Mouse (Mus musculus) liver, embryonic 14.5 days (tissue): ENCODE results near the gene Nt5c1a. TPM values are rescaled to one million over a fixed set of nuclear protein-coding genes. Genes with fewer than 3 reads are reported as not detected.

Experiments used
- ATAC-seq: fragments of 200-750 bp; cut with Nextera tagmentation; 2 replicates; pipeline ENCODE4 v1.8.0; 2017; ENCODE audit warnings: moderate number of reproducible peaks, mild to moderate bottlenecking, moderate library complexity; ENCODE audit not compliant: insufficient read depth
- DNase-seq, 3 experiments: peaks; one replicate each; pipeline ENCODE4 v3.0.0-alpha.2; 2012 to 2013; ENCODE audit warnings: low read depth in 3 of 3, low spot score in 3 of 3
- H3K27ac ChIP-seq: fragments of 300-500 bp; sonication (generic); 2 replicates; pipeline ENCODE4 v1.5.1; 2014; ENCODE audit warnings: moderate library complexity, mild to moderate bottlenecking, control low read depth, inconsistent platforms
- H3K27me3 ChIP-seq: fragments of 300-500 bp; sonication (generic); 2 replicates; pipeline ENCODE4 v1.6.1; 2014; ENCODE audit warnings: mild to moderate bottlenecking, low read length, moderate library complexity; ENCODE audit not compliant: control insufficient read depth, insufficient read depth
- H3K36me3 ChIP-seq: fragments of 300-500 bp; sonication (generic); replicated peaks from 2 replicates; pipeline ENCODE4 v1.6.1; 2014; ENCODE audit warnings: low read depth; ENCODE audit not compliant: control insufficient read depth, insufficient read depth
- H3K4me1 ChIP-seq, 2 experiments: fragments of 200-500 bp in 1 of 2; fragments of 300-500 bp in 1 of 2; sonication (generic) in 1 of 2; replicated peaks; 2 replicates each; pipeline ENCODE4 v1.6.1; 2012 to 2014; ENCODE audit warnings: antibody characterized with exemption in 1 of 2, inconsistent platforms in 1 of 2, low read length in 1 of 2; ENCODE audit not compliant: control insufficient read depth in 2 of 2, insufficient read depth in 2 of 2
- H3K4me2 ChIP-seq: fragments of 300-500 bp; sonication (generic); 2 replicates; pipeline ENCODE4 v1.6.1; 2014; ENCODE audit warnings: low read depth, mild to moderate bottlenecking, control low read depth, moderate library complexity
- H3K4me3 ChIP-seq, 2 experiments: fragments of 200-500 bp in 1 of 2; fragments of 300-500 bp in 1 of 2; sonication (generic) in 1 of 2; 2 replicates each; pipeline ENCODE4 v1.5.1; 2012 to 2014; ENCODE audit warnings: low read depth in 2 of 2, low read length in 2 of 2, mild to moderate bottlenecking in 2 of 2, control low read depth in 1 of 2, inconsistent platforms in 1 of 2, moderate library complexity in 1 of 2; ENCODE audit not compliant: insufficient read depth in 1 of 2
- H3K9ac ChIP-seq: fragments of 300-500 bp; sonication (generic); replicated peaks from 2 replicates; pipeline ENCODE4 v1.6.1; 2014; ENCODE audit warnings: mild to moderate bottlenecking, control low read depth, moderate library complexity
- H3K9me3 ChIP-seq: fragments of 300-500 bp; sonication (generic); 2 replicates; pipeline ENCODE4 v1.6.1; 2016; ENCODE audit warnings: low read length, mixed read lengths; ENCODE audit not compliant: control insufficient read depth
- CTCF ChIP-seq: IDR thresholded peaks from 2 replicates; pipeline ENCODE4 v1.5.1; 2016; ENCODE audit warnings: antibody characterized with exemption, low read depth, control low read depth
- EP300 ChIP-seq: IDR thresholded peaks from 2 replicates; pipeline ENCODE4 v1.6.1; 2016; ENCODE audit warnings: antibody characterized with exemption, low read depth
- WGBS: fragments of 180-500 bp; shearing (Covaris S2); extraction: QIAGEN DNeasy Blood & Tissue Kit; methylation state at CpG from one replicate; pipeline ENCODE4 v1.1.7; 2014; ENCODE audit not compliant: insufficient replicate concordance; 5-methylcytosine and 5-hydroxymethylcytosine counted together
- polyA plus RNA-seq, 2 experiments: library from polyadenylated mRNA; depleted of rRNA in 1 of 2; stranded (reverse) in 1 of 2; unstranded in 1 of 2; fragments of >200 nt; fragmentation: Nextera tagmentation in 1 of 2; extraction: Ambion mirVana in 1 of 2; gene quantifications; 2 replicates each; pipeline versions ENCODE4 v1.2.1 to v1.2.3; 2012 to 2014

Gene Nt5c1a
- polyA plus RNA-seq, 2 experiments: not detected

GRCm38 (mm10) chr4:123260071-123260746 is 58.9 kb downstream of the Nt5c1a start:
- Histone ChIP-seq H3K4me3 (no peak overlapping the region), H3K9me3 (no peaks in the 10 kb centered on the region), H3K9ac (no peak overlapping the region), H3K27me3 (no peaks in the 10 kb centered on the region), H3K36me3 (no peaks in the 10 kb centered on the region), H3K4me2 (no peak overlapping the region), H3K4me1 (no peaks in the 10 kb centered on the region), H3K27ac (no peak overlapping the region)
- no peak for TF ChIP-seq CTCF
- no peak for TF ChIP-seq EP300
- ATAC-seq: no peak
- no peak for DNase-seq
- 24% methylated on average over 8 of the region's 8 CpGs for WGBS

- no peak within 1 kb of the TSS for H3K9ac ChIP-seq
- TF ChIP-seq EP300 (no peak), CTCF (no peak)
- H3K4me2 ChIP-seq: no peak within 1 kb of the TSS
- H3K27me3 ChIP-seq: no peaks in the 10 kb centered on the region
- H3K27ac ChIP-seq: no peak within 1 kb of the TSS
- H3K9me3 ChIP-seq: no peaks in the 10 kb centered on the region
- H3K36me3 ChIP-seq: no peaks in the 10 kb centered on the region
- WGBS: 45% methylated on average over 5 of the region's 5 CpGs
- no peak for DNase-seq
- no peaks in the 10 kb centered on the region for H3K4me1 ChIP-seq
- ATAC-seq: no peak
- H3K4me3 ChIP-seq: no peak within 1 kb of the TSS
Observed at GRCm38 (mm10) chr4:123261721-123262401, 60.6 kb downstream of the Nt5c1a start, which contains the start of gene Pabpc4. Pabpc4 (plus strand) TSS chr4:123262351.

Other genes with a start within 250 kb of the Nt5c1a start
- gene Mfsd2a, start 240.3 kb upstream of the Nt5c1a start, polyA plus RNA-seq (2012; rRNA removed): 0.03 and 0.08 TPM in 2 replicates
- gene Mfsd2a, start 240.3 kb upstream of the Nt5c1a start, polyA plus RNA-seq (2014; fragmentation: Nextera tagmentation; extraction: Ambion mirVana): 0.22 TPM in 1 of 2 replicates, not detected in the other
- 0.37 and 0.53 TPM in 2 replicates for gene Mycl, start 205.9 kb upstream of the Nt5c1a start, polyA plus RNA-seq (2012; rRNA removed)
- 0.44 and 0.52 TPM in 2 replicates for gene Mycl, start 205.9 kb upstream of the Nt5c1a start, polyA plus RNA-seq (2014; fragmentation: Nextera tagmentation; extraction: Ambion mirVana)
- gene Trit1, start 184.9 kb upstream of the Nt5c1a start, polyA plus RNA-seq (2012; rRNA removed): 2.4 and 3.7 TPM in 2 replicates
- gene Trit1, start 184.9 kb upstream of the Nt5c1a start, polyA plus RNA-seq (2014; fragmentation: Nextera tagmentation; extraction: Ambion mirVana): 5.2 and 5.3 TPM in 2 replicates
- gene Bmp8b, start 96.3 kb upstream of the Nt5c1a start, polyA plus RNA-seq (2012; rRNA removed): 0.22 and 0.24 TPM in 2 replicates
- gene Bmp8b, start 96.3 kb upstream of the Nt5c1a start, polyA plus RNA-seq (2014; fragmentation: Nextera tagmentation; extraction: Ambion mirVana): 0.24 and 0.35 TPM in 2 replicates
- not detected in 2 replicates for gene Oxct2b, start 85.2 kb upstream of the Nt5c1a start, polyA plus RNA-seq (2012; rRNA removed)
- not detected in 2 replicates for gene Oxct2b, start 85.2 kb upstream of the Nt5c1a start, polyA plus RNA-seq (2014; fragmentation: Nextera tagmentation; extraction: Ambion mirVana)
- gene Ppie, start 61.6 kb upstream of the Nt5c1a start, polyA plus RNA-seq (2012; rRNA removed): 16.1 and 21.5 TPM in 2 replicates
- gene Ppie, start 61.6 kb upstream of the Nt5c1a start, polyA plus RNA-seq (2014; fragmentation: Nextera tagmentation; extraction: Ambion mirVana): 38.2 and 39.5 TPM in 2 replicates
- 0.03 TPM in 1 of 2 replicates, not detected in the other for gene Hpcal4, start 18.3 kb upstream of the Nt5c1a start, polyA plus RNA-seq (2012; rRNA removed)
- gene Hpcal4, start 18.3 kb upstream of the Nt5c1a start, polyA plus RNA-seq (2014; fragmentation: Nextera tagmentation; extraction: Ambion mirVana): not detected in 2 replicates
- 0.29 and 0.42 TPM in 2 replicates for gene Heyl, start 32.1 kb downstream of the Nt5c1a start, polyA plus RNA-seq (2012; rRNA removed)
- 0.46 and 0.62 TPM in 2 replicates for gene Heyl, start 32.1 kb downstream of the Nt5c1a start, polyA plus RNA-seq (2014; fragmentation: Nextera tagmentation; extraction: Ambion mirVana)
- 209 and 244 TPM in 2 replicates for gene Pabpc4, start 60.8 kb downstream of the Nt5c1a start, polyA plus RNA-seq (2012; rRNA removed)
- 101 and 112 TPM in 2 replicates for gene Pabpc4, start 60.8 kb downstream of the Nt5c1a start, polyA plus RNA-seq (2014; fragmentation: Nextera tagmentation; extraction: Ambion mirVana)
- 0.03 and 0.08 TPM in 2 replicates for gene Oxct2a, start 122.1 kb downstream of the Nt5c1a start, polyA plus RNA-seq (2012; rRNA removed)
- not detected in 2 replicates for gene Oxct2a, start 122.1 kb downstream of the Nt5c1a start, polyA plus RNA-seq (2014; fragmentation: Nextera tagmentation; extraction: Ambion mirVana)
- gene Bmp8a, start 141.7 kb downstream of the Nt5c1a start, polyA plus RNA-seq (2012; rRNA removed): 0.08 and 0.14 TPM in 2 replicates
- 0.16 TPM in 1 of 2 replicates, not detected in the other for gene Bmp8a, start 141.7 kb downstream of the Nt5c1a start, polyA plus RNA-seq (2014; fragmentation: Nextera tagmentation; extraction: Ambion mirVana)